Mouse (Mus musculus): Measurements from ENCODE around the gene S1pr2.

DNA sequence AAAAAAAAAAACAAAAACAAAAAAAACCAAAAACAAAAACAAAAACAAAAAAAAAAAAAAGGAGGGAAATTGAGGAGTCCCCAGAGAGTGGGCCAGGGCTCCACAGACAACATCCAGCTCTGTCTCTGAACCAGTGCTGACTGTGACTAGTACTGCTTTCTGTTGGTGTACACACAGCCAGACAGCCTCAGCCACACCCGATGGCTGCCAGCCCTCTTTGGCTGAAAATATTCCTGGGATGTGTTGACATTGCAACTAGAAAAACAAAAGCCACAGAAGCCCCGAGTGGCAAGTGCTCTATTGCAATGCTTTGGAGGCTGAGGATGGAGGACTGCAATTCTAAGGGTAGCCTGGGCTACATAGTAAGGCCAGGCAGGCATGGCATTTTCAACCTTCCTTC is 33.8 kb upstream of the S1pr2 start:
- TF ChIP-seq CTCF (IDR thresholded peaks at IDR 0.05; ENCODE audit: insufficient read depth, low read length), result no peak
- no peak for TF ChIP-seq POLR2A (IDR thresholded peaks at IDR 0.05; ENCODE audit: borderline replicate concordance, extremely low read depth, low read depth, low read length)
